Mouse (Mus musculus) fat pad, adult 2 months (tissue): ENCODE data around the gene Cnot10.

Source experiments
- DNase-seq: peaks from one replicate; pipeline ENCODE4 v3.0.0-alpha.2; 2011; ENCODE audit warnings: low read depth, low spot score; ENCODE audit errors: extremely low read depth

The Cnot10 gene

GRCm38 (mm10) chr9:114639839-114640646, at the start of gene Cnot10:
Cnot10 (minus strand) TSS chr9:114640184.
- peak; percentile 74 for DNase-seq

DNA sequence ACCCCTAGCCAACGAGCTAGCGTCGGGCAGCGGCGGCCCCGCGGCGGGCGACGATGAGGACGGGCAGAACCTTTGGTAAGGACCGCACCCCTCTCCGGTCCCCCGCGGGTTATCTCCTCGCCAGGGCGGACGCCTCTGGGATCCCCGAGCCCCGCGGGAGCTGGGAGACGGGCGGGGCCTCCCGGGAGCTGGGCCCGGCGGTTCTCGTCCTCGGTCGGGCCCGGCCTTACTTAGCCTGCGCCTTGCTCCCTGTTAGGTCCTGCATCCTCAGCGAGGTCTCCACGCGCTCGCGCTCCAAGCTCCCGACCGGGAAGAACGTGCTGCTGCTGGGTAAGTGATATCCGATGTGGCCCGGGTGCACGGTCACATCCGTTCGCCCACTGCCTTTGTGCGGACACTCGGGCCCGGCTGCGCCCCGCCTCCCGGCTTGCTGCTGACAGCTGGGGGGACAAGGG, 49.0 kb upstream of the Cnot10 start:
- no peak for DNase-seq

DNA sequence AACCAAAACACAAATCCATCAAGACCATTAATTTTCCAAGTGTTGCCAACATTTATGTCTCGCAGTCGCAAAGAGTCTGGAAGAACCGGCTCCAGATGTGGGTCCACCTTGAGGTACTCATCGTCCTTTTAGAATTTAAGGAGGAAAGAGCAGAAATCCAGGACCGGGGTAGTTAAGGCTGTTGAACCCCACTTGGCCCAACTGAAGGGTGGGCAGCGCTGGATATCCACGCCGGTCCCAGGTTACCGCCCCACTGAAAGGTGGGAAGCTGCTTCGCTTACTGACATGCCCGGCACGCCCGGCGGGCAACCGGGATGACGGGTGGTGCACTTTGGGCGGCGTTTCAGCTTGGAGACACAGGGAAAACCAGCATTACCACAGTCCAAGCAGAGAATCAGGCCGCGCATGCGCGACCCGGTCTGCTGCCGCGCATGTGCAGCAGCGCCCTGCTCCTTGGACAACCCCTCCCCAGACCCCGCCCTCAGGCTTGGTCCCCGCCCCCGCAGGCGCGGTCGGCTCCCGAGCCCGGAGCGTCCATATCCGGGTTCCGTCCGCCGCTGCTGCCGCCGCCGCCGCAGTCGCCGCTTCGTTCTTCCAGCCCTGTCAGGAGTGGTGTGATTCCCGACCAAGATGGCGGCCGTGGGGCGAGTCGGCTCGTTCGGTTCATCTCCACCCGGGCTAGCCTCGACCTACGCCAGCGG, 48.4 kb upstream of the Cnot10 start, which contains the start of gene Dync1li1:
Dync1li1 (plus strand) TSS at position 539 of the 701 bp plus-strand sequence.
- DNase-seq, result peak; percentile 31

GRCm38 (mm10) chr9:114687639-114688038, 47.7 kb upstream of the Cnot10 start:
- DNase-seq, result no peak

- DNase-seq, result no peak
Measured at GRCm38 (mm10) chr9:114686245-114686644, 46.3 kb upstream of the Cnot10 start.

- no peak for DNase-seq
Measured at GRCm38 (mm10) chr9:114682193-114682592, 42.2 kb upstream of the Cnot10 start.

GRCm38 (mm10) chr9:114680531-114680930, 40.5 kb upstream of the Cnot10 start:
- no peak for DNase-seq

GRCm38 (mm10) chr9:114679944-114680343, 40.0 kb upstream of the Cnot10 start:
- no peak for DNase-seq

GRCm38 (mm10) chr9:114678576-114678975, 38.6 kb upstream of the Cnot10 start:
- DNase-seq, result peak; percentile 36

DNA sequence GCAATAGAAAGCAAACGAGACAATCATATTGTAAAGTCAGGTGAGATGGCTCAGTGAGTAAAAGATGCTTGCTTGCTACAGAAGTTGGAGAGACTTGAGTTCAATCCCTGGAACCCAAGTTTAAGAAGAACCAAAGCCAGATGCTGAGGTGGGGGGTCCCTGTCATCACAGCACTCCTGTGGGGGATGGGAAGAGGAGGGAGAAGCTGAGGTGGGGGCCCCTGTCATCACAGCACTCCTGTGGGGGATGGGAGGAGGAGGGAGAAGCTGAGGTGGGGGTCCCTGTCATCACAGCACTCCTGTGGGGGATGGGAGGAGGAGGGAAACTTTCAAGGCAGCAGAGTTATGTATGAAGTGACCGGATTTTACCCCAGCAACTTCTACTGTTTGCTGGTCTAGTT, 33.6 kb upstream of the Cnot10 start:
- DNase-seq, result no peak

- DNase-seq, result no peak
Measured at GRCm38 (mm10) chr9:114672703-114673561, 32.9 kb upstream of the Cnot10 start.

DNA sequence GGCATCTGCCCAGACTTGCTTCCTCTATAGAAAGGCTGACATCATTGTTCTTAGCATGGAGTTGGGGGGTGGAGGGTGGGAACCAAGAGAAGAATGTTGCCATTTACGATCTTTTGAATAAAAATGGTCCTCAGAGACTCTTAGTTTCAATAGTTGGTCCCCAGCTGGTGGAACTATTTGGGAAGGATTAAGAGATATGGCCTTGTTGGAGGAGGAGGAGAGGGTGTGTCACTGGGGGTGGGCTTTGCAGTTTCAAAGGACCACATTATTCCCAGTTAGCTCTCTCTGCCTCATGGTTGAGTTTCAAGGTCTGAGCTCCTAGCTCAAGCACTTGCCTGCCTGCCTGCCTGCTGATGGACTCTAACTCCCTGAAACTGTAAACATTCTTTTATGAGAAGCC, 32.0 kb upstream of the Cnot10 start:
- DNase-seq, result no peak

GRCm38 (mm10) chr9:114669011-114669410, 29.0 kb upstream of the Cnot10 start:
- DNase-seq, result no peak

- no peak for DNase-seq
Measured at GRCm38 (mm10) chr9:114668047-114668446, 28.1 kb upstream of the Cnot10 start.

DNA sequence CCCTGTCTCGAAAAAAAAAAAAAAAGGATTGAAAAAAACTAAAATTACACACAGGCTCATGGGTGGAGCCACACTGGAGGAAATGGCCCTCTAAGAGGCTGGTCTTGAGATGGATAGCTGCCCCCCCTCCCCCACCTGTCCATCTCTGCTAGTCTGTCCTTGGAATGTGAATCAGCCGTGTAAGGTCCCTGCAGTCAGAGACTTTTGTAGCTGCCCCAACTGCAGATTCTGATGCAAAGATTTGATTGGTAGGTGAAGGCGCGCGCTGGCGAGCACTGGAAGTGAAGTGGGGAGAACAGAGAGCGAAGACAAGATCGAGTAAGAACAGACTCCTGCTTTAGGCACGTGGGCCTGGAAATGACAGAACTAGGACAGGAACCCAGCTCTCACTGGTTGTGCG, 26.9 kb upstream of the Cnot10 start:
- DNase-seq, result no peak

GRCm38 (mm10) chr9:114663782-114664181, 23.8 kb upstream of the Cnot10 start:
- DNase-seq, result no peak

- DNase-seq, result no peak
Measured at GRCm38 (mm10) chr9:114661991-114662390, 22.0 kb upstream of the Cnot10 start.

DNA sequence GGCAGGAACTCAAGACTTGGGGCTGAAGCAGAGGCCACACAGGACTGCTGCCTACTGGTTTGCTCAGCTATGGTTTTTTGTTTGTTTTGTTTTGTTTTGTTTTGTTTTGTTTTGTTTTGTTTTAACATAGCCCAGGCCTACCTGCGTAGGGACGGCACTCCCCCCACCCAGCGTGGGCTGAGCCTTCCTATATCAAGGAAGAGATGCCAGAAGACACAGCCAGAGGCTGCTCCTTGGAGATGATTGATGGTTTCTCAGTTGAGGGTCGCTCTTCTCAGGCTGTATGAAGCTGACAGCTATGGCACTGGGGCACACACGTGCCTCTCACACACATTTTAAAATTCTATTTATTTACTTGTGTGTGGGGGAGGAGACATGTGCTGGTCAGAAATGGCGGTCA, 21.0 kb upstream of the Cnot10 start:
- DNase-seq, result no peak

DNA sequence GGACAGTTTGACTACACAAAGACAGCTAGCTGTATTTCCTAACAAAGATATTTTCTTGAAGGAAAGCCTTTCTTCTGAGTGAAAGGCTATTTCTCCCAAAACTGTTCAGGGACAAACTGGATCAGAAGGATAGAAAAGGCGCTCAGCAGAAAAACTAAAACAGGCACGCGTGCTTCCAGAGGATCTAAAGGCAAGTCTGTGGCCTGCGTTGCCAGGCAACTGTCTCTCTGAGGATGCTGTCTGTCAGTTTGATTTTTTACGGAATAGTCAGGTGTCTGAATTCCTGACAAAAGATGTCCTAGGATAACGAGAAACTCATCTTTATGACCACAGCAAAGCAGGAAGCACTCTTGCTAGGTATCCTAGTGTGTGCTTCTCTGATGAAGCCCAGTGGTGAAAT, 20.5 kb upstream of the Cnot10 start:
- DNase-seq, result no peak

- DNase-seq, result no peak
Measured at GRCm38 (mm10) chr9:114656701-114657100, 16.7 kb upstream of the Cnot10 start.

GRCm38 (mm10) chr9:114655356-114655755, 15.4 kb upstream of the Cnot10 start:
- no peak for DNase-seq
